Mouse (Mus musculus) heart, embryonic 15.5 days (tissue): Measurements from ENCODE around the gene Ttc7b. TPM values are rescaled to one million over a fixed set of nuclear protein-coding genes. Genes with fewer than 3 reads are reported as not detected.
A peak's percentile ranks its signal among the peaks of the same experiment; 100 is the strongest.

Experiments used
- ATAC-seq: fragments of 200-750 bp; cut with Nextera tagmentation; replicated peaks from 2 replicates; pipeline ENCODE4 v1.8.0; 2017; ENCODE audit warnings: low read depth, moderate TSS enrichment; ENCODE audit not compliant: insufficient number of reproducible peaks, insufficient read depth, low FRiP score
- H3K27ac ChIP-seq: fragments of 300-500 bp; sonication (generic); 2 replicates; pipeline ENCODE4 v1.5.1; 2015; ENCODE audit warnings: mild to moderate bottlenecking, inconsistent platforms
- H3K27me3 ChIP-seq: fragments of 300-500 bp; sonication (generic); 2 replicates; pipeline ENCODE4 v1.6.1; 2015; ENCODE audit warnings: inconsistent platforms
- H3K36me3 ChIP-seq: fragments of 300-500 bp; sonication (generic); 2 replicates; pipeline ENCODE4 v1.6.1; 2015; ENCODE audit warnings: mild to moderate bottlenecking, inconsistent platforms
- H3K4me1 ChIP-seq: fragments of 300-500 bp; sonication (generic); replicated peaks from 2 replicates; pipeline ENCODE4 v1.6.1; 2015; ENCODE audit warnings: inconsistent platforms
- H3K4me2 ChIP-seq: fragments of 300-500 bp; sonication (generic); 2 replicates; pipeline ENCODE4 v1.6.1; 2015; ENCODE audit warnings: inconsistent platforms, mild to moderate bottlenecking, moderate library complexity
- H3K4me3 ChIP-seq: fragments of 300-500 bp; sonication (generic); 2 replicates; pipeline ENCODE4 v1.5.1; 2015; ENCODE audit warnings: mild to moderate bottlenecking, inconsistent platforms
- H3K9ac ChIP-seq: fragments of 300-500 bp; sonication (generic); 2 replicates; pipeline ENCODE4 v1.6.1; 2015; ENCODE audit warnings: mild to moderate bottlenecking, inconsistent platforms
- H3K9me3 ChIP-seq: fragments of 300-500 bp; sonication (generic); replicated peaks from 2 replicates; pipeline ENCODE4 v1.6.1; 2016; ENCODE audit warnings: inconsistent platforms
- WGBS: fragments of 180-500 bp; shearing (Covaris S2); methylation state at CpG from one replicate; pipeline ENCODE4 v1.1.7; 2015; ENCODE audit warnings: mixed read lengths; 5-methylcytosine and 5-hydroxymethylcytosine counted together
- polyA plus RNA-seq: library from polyadenylated mRNA; unstranded; fragments of >200 nt; fragmentation: Nextera tagmentation; extraction: Ambion mirVana; gene quantifications from 2 replicates; pipeline ENCODE4 v1.2.1, GENCODE M21; 2015

Gene Ttc7b
- polyA plus RNA-seq, 1 experiment from 2014 or later = 9.2 TPM

DNA sequence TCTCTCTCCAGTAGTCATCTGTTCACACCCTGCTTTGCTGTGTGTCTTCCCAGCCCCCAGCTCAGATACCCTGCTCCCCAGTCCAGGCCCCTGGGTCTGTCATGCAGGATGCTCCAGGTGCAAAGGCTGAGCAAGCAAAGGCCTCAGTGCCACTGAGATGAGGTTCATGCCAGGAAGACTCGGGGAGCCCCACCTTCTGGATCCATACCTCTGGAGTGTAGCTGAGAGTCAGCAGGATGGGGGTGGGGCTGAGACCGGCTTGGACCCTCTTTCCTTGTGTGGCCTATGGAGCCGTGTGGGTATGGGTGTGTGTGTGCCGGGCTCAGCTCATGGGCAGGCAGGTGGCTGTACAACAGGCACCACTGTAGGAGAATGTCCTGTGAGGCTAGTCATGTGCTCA is 222.7 kb downstream of the Ttc7b start:
- H3K4me1 ChIP-seq = peaks cover 21% of the 10 kb centered on the region
- H3K9ac ChIP-seq = no peak overlapping the region
- ATAC-seq = no peak
- no peak overlapping the region for H3K4me2 ChIP-seq
- whole genome bisulfite sequencing = 78% methylated on average over 4 of the region's 4 CpGs
- peaks cover 5% of the 10 kb centered on the region; the same call in 1 of the 2 replicates for H3K36me3 ChIP-seq
- no peaks in the 10 kb centered on the region for H3K27me3 ChIP-seq
- H3K9me3 ChIP-seq = no peaks in the 10 kb centered on the region
- H3K27ac ChIP-seq = no peak overlapping the region
- no peak overlapping the region for H3K4me3 ChIP-seq

DNA sequence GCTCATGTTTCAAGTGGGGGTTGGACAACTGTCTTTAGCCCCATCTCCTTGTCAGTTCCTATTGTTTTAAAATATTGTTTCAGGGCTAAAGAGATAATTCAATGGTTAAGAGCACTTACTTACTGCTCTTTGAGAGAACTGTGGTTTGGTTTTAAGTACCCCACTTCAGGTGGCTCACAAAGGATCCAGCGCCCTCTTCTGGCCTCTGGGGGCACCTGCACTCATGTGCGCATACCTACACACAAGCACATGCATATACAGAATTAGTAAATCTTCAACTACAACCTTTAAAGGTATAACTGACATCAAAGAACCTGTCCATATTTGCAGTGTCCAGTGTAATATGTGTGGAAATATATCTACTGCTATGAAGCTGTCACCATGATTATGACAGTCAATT is 226.2 kb downstream of the Ttc7b start:
- Histone ChIP-seq H3K27me3 (no peaks in the 10 kb centered on the region), H3K4me1 (peaks cover 35% of the 10 kb centered on the region), H3K36me3 (no peaks in the 10 kb centered on the region), H3K9ac (no peak overlapping the region), H3K9me3 (no peaks in the 10 kb centered on the region), H3K4me2 (no peak overlapping the region), H3K27ac (peak overlapping the region; percentile 54), H3K4me3 (no peak overlapping the region)
- no peak for ATAC-seq
- WGBS = 77% methylated on average over 2 of the region's 2 CpGs

DNA sequence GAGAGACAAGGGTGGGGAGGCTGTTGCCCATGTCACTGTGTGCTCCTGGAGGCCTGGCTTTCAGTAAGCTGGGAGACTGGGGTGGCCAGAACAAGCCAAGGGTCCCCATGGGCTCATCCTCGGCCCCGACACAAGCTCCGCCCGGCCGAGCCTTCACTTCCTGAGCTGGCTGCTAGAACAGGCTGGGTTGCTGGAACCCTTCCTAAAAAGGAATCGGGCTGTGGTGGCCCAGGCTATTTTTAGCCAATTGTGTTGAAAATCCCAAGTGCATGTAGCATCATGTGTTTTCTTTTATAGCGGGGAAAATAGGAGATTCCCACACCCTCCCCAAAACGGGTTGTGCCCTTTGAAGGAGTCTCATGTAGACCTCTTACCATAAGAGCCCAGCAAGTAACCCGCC is 226.7 kb downstream of the Ttc7b start:
- Histone ChIP-seq H3K9ac (no peak overlapping the region), H3K9me3 (no peaks in the 10 kb centered on the region), H3K4me2 (no peak overlapping the region), H3K4me3 (no peak overlapping the region), H3K4me1 (peaks cover 34% of the 10 kb centered on the region), H3K27ac (peak overlapping the region; percentile 54), H3K36me3 (no peaks in the 10 kb centered on the region), H3K27me3 (no peaks in the 10 kb centered on the region)
- ATAC-seq = no peak
- 48% methylated on average over 9 of the region's 9 CpGs for WGBS

DNA sequence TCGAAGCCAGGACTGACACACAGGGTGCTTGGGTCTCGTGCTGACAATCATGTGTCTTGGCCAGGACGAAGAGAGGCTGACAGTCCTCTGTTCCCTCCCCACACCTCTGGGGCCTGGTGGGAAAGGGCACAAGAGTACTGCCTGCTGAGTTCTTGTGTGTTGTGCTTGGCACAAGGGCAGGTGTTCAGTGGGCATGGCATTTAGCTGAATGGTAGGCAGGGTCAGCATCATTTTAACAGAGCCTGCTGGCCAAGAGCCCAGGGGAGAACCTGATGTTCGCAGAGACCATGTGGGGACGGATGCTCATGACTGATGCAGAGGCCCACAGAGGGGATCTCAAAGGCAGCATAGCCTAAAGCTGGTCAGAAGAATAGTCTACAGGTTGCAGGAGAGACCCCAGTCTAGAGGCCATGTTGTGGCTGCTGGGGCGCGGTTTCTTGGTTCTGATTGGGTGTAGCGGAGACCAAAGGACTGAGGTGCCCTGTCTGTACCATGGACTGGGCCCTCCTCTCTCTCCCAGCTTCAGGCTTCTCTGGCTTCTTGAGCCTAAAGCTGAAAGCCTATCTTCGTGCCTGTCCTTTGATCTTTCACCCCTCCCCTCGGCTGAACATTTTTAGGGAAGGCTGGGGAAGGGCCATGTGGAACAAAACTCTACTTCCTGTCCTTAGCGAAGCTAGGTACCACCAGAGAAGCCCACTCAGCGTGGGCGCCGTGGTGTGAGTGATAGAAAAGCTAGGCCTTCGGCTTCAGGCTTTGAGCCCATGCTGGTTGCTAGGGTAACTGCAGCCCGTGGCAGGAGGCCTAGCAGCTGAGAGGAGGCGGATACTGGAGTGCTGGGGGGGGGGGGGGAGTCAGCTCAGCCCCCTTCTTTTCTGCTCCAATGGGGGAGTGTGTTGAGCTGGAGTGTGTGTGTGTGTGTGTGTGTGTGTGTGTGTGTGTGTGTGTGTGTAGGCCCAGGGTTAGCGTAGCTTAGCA is 229.6 kb downstream of the Ttc7b start:
- no peak for ATAC-seq
- H3K36me3 ChIP-seq = no peaks in the 10 kb centered on the region
- H3K27ac ChIP-seq = peak overlapping the region; percentile 2; the same call in 1 of the 2 replicates
- no peaks in the 10 kb centered on the region for H3K27me3 ChIP-seq
- H3K9ac ChIP-seq = no peak overlapping the region
- no peaks in the 10 kb centered on the region for H3K9me3 ChIP-seq
- H3K4me3 ChIP-seq = no peak overlapping the region
- H3K4me2 ChIP-seq = no peak overlapping the region
- 54% methylated on average over 18 of the region's 18 CpGs for WGBS
- H3K4me1 ChIP-seq = peaks cover 40% of the 10 kb centered on the region

DNA sequence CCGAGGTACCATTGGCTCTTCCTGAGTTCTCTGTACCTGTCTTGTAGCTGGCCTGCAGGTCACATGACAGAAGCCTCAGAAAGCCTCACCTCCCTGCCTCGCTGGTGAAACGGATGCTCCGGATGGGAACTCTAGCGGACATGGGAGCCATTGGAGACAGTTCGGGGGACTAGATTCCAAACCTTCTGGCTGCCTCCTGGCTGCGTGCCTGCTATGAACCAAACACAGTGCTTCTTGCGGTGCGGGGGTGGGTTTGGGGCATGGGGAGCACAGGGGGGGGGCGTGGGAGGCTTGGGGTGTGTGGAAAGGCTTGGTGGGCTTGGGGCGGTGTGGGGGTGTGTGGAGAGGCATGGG is 230.5 kb downstream of the Ttc7b start:
- Histone ChIP-seq H3K9ac (no peak overlapping the region), H3K9me3 (no peaks in the 10 kb centered on the region), H3K27me3 (no peaks in the 10 kb centered on the region), H3K36me3 (no peaks in the 10 kb centered on the region), H3K27ac (peak overlapping the region; percentile 68), H3K4me2 (no peak overlapping the region), H3K4me3 (no peak overlapping the region), H3K4me1 (peaks cover 40% of the 10 kb centered on the region)
- no peak for ATAC-seq
- WGBS = 46% methylated on average over 11 of the region's 11 CpGs

DNA sequence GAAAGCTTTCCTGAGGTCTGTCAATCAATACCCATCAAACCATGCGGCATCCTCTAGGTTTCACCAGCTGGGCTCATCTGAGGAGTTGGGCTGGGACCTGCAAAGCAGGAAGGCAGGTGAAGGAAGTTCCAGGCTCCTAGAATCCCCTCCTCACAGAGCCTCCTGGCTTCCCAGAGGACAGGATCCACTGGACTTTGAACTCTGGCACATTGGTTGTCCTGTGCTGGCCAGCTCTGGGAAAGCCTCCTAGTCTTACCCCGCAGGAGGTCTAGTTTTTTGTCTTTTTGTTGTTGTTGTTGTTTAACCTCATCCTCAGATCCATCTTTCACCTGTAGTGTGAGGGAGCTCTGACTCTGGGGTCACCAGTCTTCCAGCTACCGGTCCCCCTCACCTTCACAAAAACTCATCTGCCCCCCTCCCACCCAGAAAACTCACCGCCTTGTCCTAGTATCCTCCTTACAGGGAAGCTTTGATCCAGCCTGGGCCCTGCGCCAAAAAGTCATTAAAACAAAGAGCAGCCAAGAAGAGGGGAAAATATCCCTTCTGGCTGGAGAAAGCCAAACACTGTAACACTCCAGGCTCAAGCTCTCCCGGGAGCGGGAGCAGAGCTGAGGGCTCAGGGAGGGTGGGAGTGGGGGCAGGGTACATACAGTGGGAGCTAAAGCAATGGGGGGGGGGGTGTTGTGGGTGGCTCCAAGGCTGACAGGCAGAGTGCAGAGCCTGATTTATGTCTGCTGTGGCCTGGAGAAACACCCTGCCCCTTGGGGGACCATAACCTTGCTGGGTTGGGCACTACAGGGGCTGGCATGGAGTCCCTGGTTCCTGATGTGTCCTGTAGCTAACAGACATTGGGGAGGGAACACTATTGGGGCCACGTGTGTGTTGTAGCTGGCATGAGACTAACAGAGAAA is 231.1 kb downstream of the Ttc7b start:
- no peaks in the 10 kb centered on the region for H3K36me3 ChIP-seq
- no peak overlapping the region for H3K4me2 ChIP-seq
- WGBS = 29% methylated on average over 8 of the region's 8 CpGs
- peak; percentile 76 for ATAC-seq
- H3K27me3 ChIP-seq = no peaks in the 10 kb centered on the region
- no peak overlapping the region for H3K9ac ChIP-seq
- no peaks in the 10 kb centered on the region for H3K9me3 ChIP-seq
- peaks cover 40% of the 10 kb centered on the region for H3K4me1 ChIP-seq
- H3K27ac ChIP-seq = peak overlapping the region; percentile 68
- no peak overlapping the region for H3K4me3 ChIP-seq

DNA sequence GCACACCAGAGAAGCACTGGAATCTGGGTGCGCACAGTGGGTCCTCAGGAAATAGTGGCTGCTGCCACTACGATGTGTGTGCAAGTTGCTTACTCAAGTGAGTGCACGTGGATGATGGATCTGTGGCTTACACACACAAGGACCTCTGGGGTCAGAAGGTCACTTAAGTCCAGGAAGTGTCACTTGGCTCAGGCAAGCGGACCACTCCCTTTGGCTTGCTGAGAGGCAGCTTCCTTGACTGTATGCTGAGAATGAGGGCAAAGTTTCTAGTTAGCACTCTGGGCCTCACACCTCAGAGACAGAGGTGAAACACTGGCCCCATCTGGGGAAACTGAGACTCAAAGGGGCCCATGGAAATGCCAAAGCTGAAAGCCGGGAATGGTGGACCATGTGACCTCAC is 232.6 kb downstream of the Ttc7b start:
- H3K27ac ChIP-seq = no peak overlapping the region
- H3K36me3 ChIP-seq = no peaks in the 10 kb centered on the region
- H3K4me1 ChIP-seq = peaks cover 32% of the 10 kb centered on the region
- H3K4me2 ChIP-seq = no peak overlapping the region
- H3K27me3 ChIP-seq = no peaks in the 10 kb centered on the region
- no peak for ATAC-seq
- H3K9me3 ChIP-seq = no peaks in the 10 kb centered on the region
- H3K9ac ChIP-seq = no peak overlapping the region
- H3K4me3 ChIP-seq = no peak overlapping the region
- 71% methylated on average over 5 of the region's 5 CpGs for WGBS

DNA sequence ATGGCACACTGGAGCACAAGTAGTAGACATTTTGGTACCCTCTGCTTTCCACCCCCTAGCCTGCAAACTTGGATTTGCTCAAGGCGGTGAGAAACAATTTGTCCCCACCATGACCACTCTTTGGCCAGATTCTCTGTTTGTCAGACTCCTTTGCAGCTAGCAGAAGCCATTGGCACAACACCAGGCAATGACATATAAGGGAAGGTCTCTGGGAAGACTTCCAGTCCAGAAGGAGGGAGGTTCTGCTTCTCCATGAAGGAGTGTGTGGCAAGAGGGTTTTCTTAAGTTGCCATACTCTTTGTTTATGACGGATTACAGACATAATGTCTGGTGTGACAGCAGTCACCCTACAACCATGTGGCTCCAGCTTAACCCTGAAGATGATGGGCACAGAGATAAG is 233.1 kb downstream of the Ttc7b start:
- H3K4me1 ChIP-seq = peaks cover 36% of the 10 kb centered on the region
- 89% methylated on average over 2 of the region's 2 CpGs for WGBS

DNA sequence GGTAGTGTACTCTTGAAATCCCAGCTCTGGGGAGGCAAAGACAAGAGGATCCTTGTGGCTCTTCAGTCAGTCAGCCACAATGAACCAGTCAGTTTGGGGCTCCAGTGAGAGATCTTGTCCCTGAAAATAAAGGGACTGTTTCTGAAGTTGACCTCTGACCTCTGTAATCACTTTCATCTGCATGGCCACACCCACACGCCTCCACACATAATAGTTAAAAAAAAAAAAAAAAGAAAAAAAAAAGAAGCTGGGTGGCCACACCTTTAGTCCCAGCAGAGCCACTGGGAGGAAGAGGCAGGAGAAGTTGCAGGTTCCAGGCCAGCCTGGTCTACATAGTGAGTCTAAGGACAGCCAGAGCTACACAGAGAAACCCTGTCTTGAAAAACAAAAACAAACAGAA is 237.3 kb downstream of the Ttc7b start:
- Histone ChIP-seq H3K4me3 (no peak overlapping the region), H3K9me3 (no peaks in the 10 kb centered on the region), H3K4me2 (no peak overlapping the region), H3K27ac (no peak overlapping the region), H3K4me1 (peaks cover 29% of the 10 kb centered on the region), H3K9ac (no peak overlapping the region), H3K36me3 (no peaks in the 10 kb centered on the region), H3K27me3 (no peaks in the 10 kb centered on the region)
- WGBS = 65% methylated on average over 1 of the region's 1 CpGs
- no peak for ATAC-seq

More for the DNA sequence above, 233.1 kb downstream of the Ttc7b start:
- no peak for ATAC-seq
- H3K4me3 ChIP-seq = no peak overlapping the region
- H3K9me3 ChIP-seq = no peaks in the 10 kb centered on the region
- H3K36me3 ChIP-seq = no peaks in the 10 kb centered on the region
- H3K27me3 ChIP-seq = no peaks in the 10 kb centered on the region
- H3K4me2 ChIP-seq = no peak overlapping the region
- no peak overlapping the region for H3K9ac ChIP-seq
- H3K27ac ChIP-seq = no peak overlapping the region

DNA sequence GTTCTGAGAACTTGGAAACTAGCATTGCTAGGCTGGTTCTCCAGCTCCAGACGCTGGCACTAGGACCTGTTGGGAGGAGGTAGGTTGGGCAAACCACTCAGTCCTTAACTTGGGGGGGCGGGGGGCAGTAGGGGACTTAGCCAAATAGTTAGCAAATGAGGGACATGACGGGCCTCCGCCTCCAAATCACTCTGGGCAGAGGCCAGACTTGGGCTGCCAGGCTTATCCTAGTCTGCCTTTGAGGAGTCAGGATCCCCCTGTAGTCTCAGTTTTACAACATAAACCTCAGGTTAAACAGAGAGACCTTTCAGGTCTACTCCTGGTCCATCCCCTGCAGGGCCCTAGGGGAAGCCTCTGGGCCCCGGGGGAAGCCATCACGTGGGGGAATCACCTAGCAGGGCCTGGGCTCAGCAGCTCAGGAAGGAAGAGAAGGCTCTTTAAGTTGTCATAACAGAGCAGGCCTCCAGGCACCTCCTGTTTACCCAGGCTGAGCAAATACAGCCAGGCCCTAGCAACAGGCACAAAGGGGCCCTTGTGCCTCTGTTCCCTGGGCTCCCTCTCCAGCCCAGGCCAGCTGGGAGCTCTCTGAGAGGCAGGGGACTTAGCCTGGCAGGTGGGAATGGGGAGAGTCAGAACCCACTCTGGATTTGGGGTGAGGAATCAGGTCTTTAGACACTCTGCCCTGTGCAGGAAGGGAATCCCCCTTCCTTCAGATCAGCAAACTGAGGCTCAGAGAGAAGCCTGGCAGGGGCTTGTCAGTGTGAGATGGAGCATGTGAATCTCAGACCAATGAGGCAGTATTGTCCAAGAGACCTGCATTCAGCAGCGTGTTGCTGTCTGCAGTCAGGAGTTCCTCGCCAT is 238.4 kb downstream of the Ttc7b start:
- Histone ChIP-seq H3K4me2 (no peak overlapping the region), H3K4me3 (no peak overlapping the region), H3K27ac (peak overlapping the region; percentile 71), H3K27me3 (no peaks in the 10 kb centered on the region), H3K4me1 (peaks cover 31% of the 10 kb centered on the region), H3K9ac (no peak overlapping the region), H3K36me3 (no peaks in the 10 kb centered on the region), H3K9me3 (no peaks in the 10 kb centered on the region)
- WGBS = 57% methylated on average over 8 of the region's 8 CpGs
- peak; percentile 54 for ATAC-seq
